Mouse (Mus musculus): ENCODE results near the gene Twsg1. TPM values are rescaled to one million over a fixed set of nuclear protein-coding genes. Genes with fewer than 3 reads are reported as not detected.

Twsg1 gene
- polyA plus RNA-seq, 1 experiment from 2014 or later, result 125 TPM

DNA sequence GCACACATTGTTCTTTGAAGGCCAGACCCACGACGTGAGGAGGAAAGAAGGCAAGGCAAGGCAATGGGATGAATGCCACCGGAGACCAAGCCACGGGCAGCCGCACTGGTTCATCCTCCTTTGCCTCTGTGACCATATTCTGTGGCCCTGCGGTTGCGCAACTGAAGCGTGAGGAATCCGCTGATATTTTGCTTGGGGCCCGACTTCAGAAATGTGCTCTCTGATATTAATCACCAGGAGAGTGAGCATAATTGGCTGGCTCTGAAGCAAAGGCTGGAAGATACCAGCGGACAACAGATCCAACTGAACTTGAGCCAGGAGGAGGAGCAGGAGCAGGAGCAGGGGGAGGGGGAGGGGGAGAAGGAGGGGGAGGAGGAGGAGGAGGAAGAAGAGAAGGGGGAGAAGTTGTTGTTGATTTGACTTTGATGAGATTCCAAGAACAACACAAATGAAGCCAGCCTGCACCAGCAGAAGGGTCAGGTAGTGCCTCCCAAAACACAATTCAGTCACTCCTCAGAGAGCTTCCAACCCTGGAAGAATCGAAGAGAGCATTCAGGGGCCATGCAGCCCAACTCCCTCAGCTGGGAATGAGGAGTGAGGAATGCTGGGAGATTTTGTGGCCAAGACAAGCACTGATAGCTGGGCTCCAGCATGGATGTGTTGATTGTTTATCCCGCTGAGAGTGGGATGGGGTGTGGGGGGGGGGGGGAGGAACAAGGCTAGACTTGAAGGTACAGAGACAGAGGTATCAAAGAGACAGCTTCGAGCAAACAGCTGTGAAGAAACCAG lies 6.2 kb upstream of the Twsg1 start:
- Histone ChIP-seq H3K27me3 (ENCODE audit: control insufficient read depth, insufficient read depth, low read length) (no peaks in the 10 kb centered on the region), H3K4me3 (replicated peaks; ENCODE audit: low read length) (no peak overlapping the region), H3K9ac (ENCODE audit: low read length) (no peak overlapping the region), H3K4me1 (ENCODE audit: control insufficient read depth, insufficient read depth, low read length) (no peaks in the 10 kb centered on the region), H3K9me3 (replicated peaks; ENCODE audit: control insufficient read depth, low read length) (no peaks in the 10 kb centered on the region), H3K36me3 (ENCODE audit: control insufficient read depth, insufficient read depth, low read length) (no peaks in the 10 kb centered on the region), H3K27ac (ENCODE audit: low read length) (no peak overlapping the region), H3K4me2 (ENCODE audit: low read depth, low read length) (no peak overlapping the region)
- ATAC-seq (ENCODE audit: insufficient read depth, low FRiP score), result no peak
- 64% methylated on average over 14 of the region's 14 CpGs for WGBS

DNA sequence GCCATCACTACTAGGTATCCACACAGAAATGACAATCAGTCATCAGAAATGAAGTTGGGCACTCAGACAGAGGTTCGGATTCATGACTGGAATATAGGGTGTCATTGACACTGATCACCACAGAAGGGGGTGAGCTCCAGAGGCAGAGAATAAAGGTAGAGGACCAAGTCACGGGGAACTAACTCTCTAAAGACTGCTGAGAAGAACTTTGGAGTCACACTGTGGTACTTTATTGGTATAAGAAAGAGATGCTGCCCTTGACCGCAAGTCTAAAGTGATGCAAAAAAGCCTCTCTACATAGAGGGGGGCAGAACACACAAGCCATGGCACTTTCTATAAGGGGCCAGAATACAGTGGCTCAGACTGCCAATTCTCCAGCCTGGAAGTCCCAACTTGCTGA lies 5.1 kb upstream of the Twsg1 start:
- H3K27me3 ChIP-seq (ENCODE audit: control insufficient read depth, insufficient read depth, low read length), result no peaks in the 10 kb centered on the region
- no peak overlapping the region for H3K27ac ChIP-seq (ENCODE audit: low read length)
- 80% methylated on average over 3 of the region's 3 CpGs for WGBS
- no peak for ATAC-seq (ENCODE audit: insufficient read depth, low FRiP score)
- H3K9ac ChIP-seq (ENCODE audit: low read length), result no peak overlapping the region
- H3K4me1 ChIP-seq (ENCODE audit: control insufficient read depth, insufficient read depth, low read length), result peaks cover 4% of the 10 kb centered on the region
- no peaks in the 10 kb centered on the region for H3K36me3 ChIP-seq (ENCODE audit: control insufficient read depth, insufficient read depth, low read length)
- no peaks in the 10 kb centered on the region for H3K9me3 ChIP-seq (replicated peaks; ENCODE audit: control insufficient read depth, low read length)
- H3K4me2 ChIP-seq (ENCODE audit: low read depth, low read length), result no peak overlapping the region
- H3K4me3 ChIP-seq (replicated peaks; ENCODE audit: low read length), result no peak overlapping the region

DNA sequence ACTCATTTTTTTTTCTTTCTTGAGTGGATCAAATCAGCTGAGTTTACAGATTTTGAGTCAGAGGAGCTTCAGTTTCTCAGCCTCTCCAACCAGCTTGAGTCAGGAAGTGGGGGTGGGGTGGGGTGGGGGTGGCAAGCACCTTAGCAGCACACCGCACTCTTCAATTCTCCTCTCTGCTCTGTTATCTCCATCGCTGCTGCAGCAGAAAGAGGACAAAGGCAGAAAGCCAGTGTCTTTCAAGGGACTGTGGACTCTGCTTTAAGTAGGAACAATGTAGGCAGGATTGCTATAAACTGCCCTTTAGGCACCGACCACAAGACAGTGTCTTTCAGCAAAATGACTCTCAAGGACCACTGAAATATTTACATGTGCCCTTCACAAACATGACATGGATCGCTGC lies 2.9 kb upstream of the Twsg1 start:
- no peaks in the 10 kb centered on the region for H3K27me3 ChIP-seq (ENCODE audit: control insufficient read depth, insufficient read depth, low read length)
- 49% methylated on average over 4 of the region's 4 CpGs for WGBS

DNA sequence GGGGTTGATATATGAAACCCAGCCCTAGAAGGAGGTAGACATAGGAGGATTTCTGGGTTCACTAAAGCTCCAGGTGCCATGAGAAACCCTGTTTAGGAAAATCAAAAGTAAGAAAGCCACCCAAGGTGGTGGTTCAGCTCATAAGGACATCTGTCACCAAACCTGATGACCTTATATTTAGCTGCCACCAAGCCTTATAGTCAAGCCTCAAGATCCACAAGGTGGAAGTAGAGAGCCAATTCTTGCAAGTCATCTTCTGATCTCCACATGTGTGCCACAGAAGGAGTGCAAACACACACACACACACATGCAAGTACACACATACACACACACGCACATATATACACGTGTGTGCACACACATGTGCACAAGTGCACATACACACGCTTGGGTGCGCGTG lies 1.1 kb upstream of the Twsg1 start:
- no peak overlapping the region for H3K4me2 ChIP-seq (ENCODE audit: low read depth, low read length)
- no peak overlapping the region for H3K4me3 ChIP-seq (replicated peaks; ENCODE audit: low read length)
- H3K27ac ChIP-seq (ENCODE audit: low read length), result no peak overlapping the region
- H3K36me3 ChIP-seq (ENCODE audit: control insufficient read depth, insufficient read depth, low read length), result peaks cover 9% of the 10 kb centered on the region
- H3K9ac ChIP-seq (ENCODE audit: low read length), result no peak overlapping the region
- 87% methylated on average over 5 of the region's 5 CpGs for WGBS
- H3K9me3 ChIP-seq (replicated peaks; ENCODE audit: control insufficient read depth, low read length), result no peaks in the 10 kb centered on the region
- H3K27me3 ChIP-seq (ENCODE audit: control insufficient read depth, insufficient read depth, low read length), result no peaks in the 10 kb centered on the region
- no peak for ATAC-seq (ENCODE audit: insufficient read depth, low FRiP score)
- H3K4me1 ChIP-seq (ENCODE audit: control insufficient read depth, insufficient read depth, low read length), result peaks cover 13% of the 10 kb centered on the region

More for the DNA sequence above, 2.9 kb upstream of the Twsg1 start:
- Histone ChIP-seq H3K4me1 (ENCODE audit: control insufficient read depth, insufficient read depth, low read length) (peaks cover 13% of the 10 kb centered on the region), H3K9ac (ENCODE audit: low read length) (no peak overlapping the region), H3K9me3 (replicated peaks; ENCODE audit: control insufficient read depth, low read length) (no peaks in the 10 kb centered on the region), H3K4me2 (ENCODE audit: low read depth, low read length) (no peak overlapping the region), H3K4me3 (replicated peaks; ENCODE audit: low read length) (no peak overlapping the region), H3K27ac (ENCODE audit: low read length) (no peak overlapping the region), H3K36me3 (ENCODE audit: control insufficient read depth, insufficient read depth, low read length) (no peaks in the 10 kb centered on the region)
- no peak for ATAC-seq (ENCODE audit: insufficient read depth, low FRiP score)

GRCm38 (mm10) chr17:65950183-65950582 lies 843 bp downstream of the Twsg1 start:
- Histone ChIP-seq H3K36me3 (ENCODE audit: control insufficient read depth, insufficient read depth, low read length) (peaks cover 15% of the 10 kb centered on the region), H3K4me1 (ENCODE audit: control insufficient read depth, insufficient read depth, low read length) (peaks cover 16% of the 10 kb centered on the region), H3K4me3 (replicated peaks; ENCODE audit: low read length) (peak overlapping the region; percentile 79), H3K4me2 (ENCODE audit: low read depth, low read length) (peak overlapping the region; percentile 81), H3K9ac (ENCODE audit: low read length) (peak overlapping the region; percentile 95), H3K9me3 (replicated peaks; ENCODE audit: control insufficient read depth, low read length) (no peaks in the 10 kb centered on the region), H3K27me3 (ENCODE audit: control insufficient read depth, insufficient read depth, low read length) (no peaks in the 10 kb centered on the region), H3K27ac (ENCODE audit: low read length) (peak overlapping the region; percentile 81)
- WGBS, result 30% methylated on average over 7 of the region's 7 CpGs
- no peak for ATAC-seq (ENCODE audit: insufficient read depth, low FRiP score)

DNA sequence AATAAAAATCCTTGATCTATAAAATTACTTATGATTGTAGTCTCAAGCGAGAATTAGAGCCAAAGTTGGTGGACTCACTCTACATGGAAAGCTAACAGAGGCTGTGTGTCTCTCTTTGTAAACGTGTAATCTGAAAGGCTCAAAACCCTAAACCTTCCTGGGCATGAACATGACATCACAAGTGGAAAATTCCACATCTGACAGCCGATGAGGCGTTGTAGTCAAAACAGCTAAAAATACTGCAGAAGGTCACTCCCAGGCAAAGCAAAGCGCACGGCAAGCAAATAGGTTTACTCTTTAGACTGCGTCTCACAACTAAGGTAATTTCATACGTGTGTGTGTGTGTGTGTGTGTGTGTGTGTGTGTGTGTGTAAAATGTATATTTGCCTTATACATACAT lies 3.7 kb downstream of the Twsg1 start:
- Histone ChIP-seq H3K4me1 (ENCODE audit: control insufficient read depth, insufficient read depth, low read length) (peaks cover 25% of the 10 kb centered on the region), H3K36me3 (ENCODE audit: control insufficient read depth, insufficient read depth, low read length) (peaks cover 15% of the 10 kb centered on the region), H3K27ac (ENCODE audit: low read length) (no peak overlapping the region), H3K9ac (ENCODE audit: low read length) (no peak overlapping the region), H3K4me3 (replicated peaks; ENCODE audit: low read length) (no peak overlapping the region), H3K9me3 (replicated peaks; ENCODE audit: control insufficient read depth, low read length) (no peaks in the 10 kb centered on the region), H3K27me3 (ENCODE audit: control insufficient read depth, insufficient read depth, low read length) (no peaks in the 10 kb centered on the region), H3K4me2 (ENCODE audit: low read depth, low read length) (no peak overlapping the region)
- no peak for ATAC-seq (ENCODE audit: insufficient read depth, low FRiP score)
- WGBS, result 78% methylated on average over 8 of the region's 8 CpGs

- H3K4me3 ChIP-seq (replicated peaks; ENCODE audit: low read length), result no peak overlapping the region
- H3K9ac ChIP-seq (ENCODE audit: low read length), result no peak overlapping the region
- H3K36me3 ChIP-seq (ENCODE audit: control insufficient read depth, insufficient read depth, low read length), result peaks cover 15% of the 10 kb centered on the region
- no peak overlapping the region for H3K4me2 ChIP-seq (ENCODE audit: low read depth, low read length)
- no peaks in the 10 kb centered on the region for H3K27me3 ChIP-seq (ENCODE audit: control insufficient read depth, insufficient read depth, low read length)
- 78% methylated on average over 2 of the region's 2 CpGs for WGBS
- H3K27ac ChIP-seq (ENCODE audit: low read length), result no peak overlapping the region
- H3K4me1 ChIP-seq (ENCODE audit: control insufficient read depth, insufficient read depth, low read length), result peaks cover 33% of the 10 kb centered on the region
- no peak for ATAC-seq (ENCODE audit: insufficient read depth, low FRiP score)
- H3K9me3 ChIP-seq (replicated peaks; ENCODE audit: control insufficient read depth, low read length), result no peaks in the 10 kb centered on the region
Measured at GRCm38 (mm10) chr17:65945420-65945819, 5.6 kb downstream of the Twsg1 start.

- Histone ChIP-seq H3K4me1 (ENCODE audit: control insufficient read depth, insufficient read depth, low read length) (peaks cover 40% of the 10 kb centered on the region), H3K9me3 (replicated peaks; ENCODE audit: control insufficient read depth, low read length) (no peaks in the 10 kb centered on the region), H3K4me2 (ENCODE audit: low read depth, low read length) (peak overlapping the region; percentile 24; the same call in 1 of the 2 replicates), H3K36me3 (ENCODE audit: control insufficient read depth, insufficient read depth, low read length) (peaks cover 9% of the 10 kb centered on the region; the same call in 1 of the 2 replicates), H3K27ac (ENCODE audit: low read length) (peak overlapping the region; percentile 63), H3K4me3 (replicated peaks; ENCODE audit: low read length) (no peak overlapping the region), H3K9ac (ENCODE audit: low read length) (no peak overlapping the region), H3K27me3 (ENCODE audit: control insufficient read depth, insufficient read depth, low read length) (no peaks in the 10 kb centered on the region)
- WGBS, result 35% methylated on average over 4 of the region's 4 CpGs
- peak; percentile 39; the same call in 1 of the 2 replicates for ATAC-seq (ENCODE audit: insufficient read depth, low FRiP score)
Measured at GRCm38 (mm10) chr17:65942394-65942793, 8.6 kb downstream of the Twsg1 start.

DNA sequence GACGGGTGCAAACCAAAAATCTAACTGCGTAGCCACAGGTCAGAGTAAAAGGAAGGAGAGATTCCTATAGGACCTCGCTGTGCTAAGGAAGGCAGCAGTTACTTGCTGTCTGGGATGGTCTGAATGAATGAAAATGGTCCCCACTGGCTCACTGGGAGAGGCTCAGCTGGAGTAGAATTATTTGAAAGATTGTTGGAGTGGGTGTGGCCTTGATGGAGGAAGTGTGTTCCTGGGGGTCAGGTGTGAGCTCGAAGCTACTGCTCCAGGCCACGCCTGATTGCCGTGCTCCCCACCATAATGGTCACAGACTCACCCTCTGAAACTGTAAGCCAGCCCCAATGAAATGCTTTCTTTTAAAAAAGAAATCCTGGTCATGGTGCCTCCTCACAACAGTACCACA lies 9.8 kb downstream of the Twsg1 start:
- no peak overlapping the region for H3K4me2 ChIP-seq (ENCODE audit: low read depth, low read length)
- no peak overlapping the region for H3K9ac ChIP-seq (ENCODE audit: low read length)
- H3K27me3 ChIP-seq (ENCODE audit: control insufficient read depth, insufficient read depth, low read length), result no peaks in the 10 kb centered on the region
- H3K4me1 ChIP-seq (ENCODE audit: control insufficient read depth, insufficient read depth, low read length), result peaks cover 40% of the 10 kb centered on the region
- 0 out of 2 replicates have a peak, but pooled peaks cover 8% of the 10 kb centered on the region for H3K36me3 ChIP-seq (ENCODE audit: control insufficient read depth, insufficient read depth, low read length)
- ATAC-seq (ENCODE audit: insufficient read depth, low FRiP score), result peak; percentile 35; the same call in 1 of the 2 replicates
- WGBS, result 65% methylated on average over 6 of the region's 6 CpGs
- H3K4me3 ChIP-seq (replicated peaks; ENCODE audit: low read length), result no peak overlapping the region
- no peaks in the 10 kb centered on the region for H3K9me3 ChIP-seq (replicated peaks; ENCODE audit: control insufficient read depth, low read length)
- peak overlapping the region; percentile 63 for H3K27ac ChIP-seq (ENCODE audit: low read length)

All from stomach, embryonic 16.5 days (tissue).